Mouse (Mus musculus) bone marrow, adult 2 months (tissue): ENCODE measurements at regions not wholly inside any gene's neighbourhood (a gene's known extent, or its start where the extent isn't known, plus 50 kb on each side); places are given as distances from the start of the nearest gene placed in this dataset.

Experiments
- CTCF ChIP-seq: fragments of 200-500 bp; IDR thresholded peaks from 2 replicates; pipeline ENCODE4 v1.5.1; 2011; ENCODE audit warnings: low read length, control low read depth; ENCODE audit not compliant: control insufficient read depth, insufficient read depth
- POLR2A ChIP-seq: fragments of 200-500 bp; IDR thresholded peaks from 2 replicates; pipeline ENCODE4 v1.6.1; 2011; ENCODE audit warnings: low read depth, mild to moderate bottlenecking, control low read depth, low read length, borderline replicate concordance; ENCODE audit not compliant: control insufficient read depth

DNA sequence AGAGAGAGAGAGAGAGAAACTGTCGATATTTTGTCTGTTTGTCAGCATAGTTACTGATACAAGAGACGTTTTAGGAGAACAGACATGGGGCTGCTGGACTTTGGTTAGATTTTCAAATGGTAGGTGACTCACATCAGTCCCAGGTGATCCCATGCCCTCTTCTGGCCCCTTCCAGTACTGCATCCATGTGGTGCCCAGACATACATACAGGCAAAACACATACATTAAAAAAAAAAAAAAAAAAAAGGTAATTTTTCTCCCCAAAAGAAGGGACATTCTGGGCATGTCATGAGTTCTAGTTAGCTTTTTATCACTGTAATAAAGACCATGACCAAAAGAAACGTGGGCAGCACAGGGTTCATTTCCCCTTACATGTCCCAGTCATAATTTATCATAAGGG lies 110.3 kb downstream of the Axin2 start:
- TF ChIP-seq POLR2A (no peak), CTCF (peak; percentile 49; the same call in 1 of the 2 replicates)
